Mouse (Mus musculus): Measurements from ENCODE around the gene Cycs. TPM values are rescaled to one million over a fixed set of nuclear protein-coding genes. Genes with fewer than 3 reads are reported as not detected.
"Not testable (repeated sequence)": the region's sequence is repeated elsewhere in the genome, so short reads cannot be mapped to it uniquely, and the experiment has no call there.

Gene Cycs
- total RNA-seq (2021) = 100 to 1,000 TPM; 143 to 150 TPM

DNA sequence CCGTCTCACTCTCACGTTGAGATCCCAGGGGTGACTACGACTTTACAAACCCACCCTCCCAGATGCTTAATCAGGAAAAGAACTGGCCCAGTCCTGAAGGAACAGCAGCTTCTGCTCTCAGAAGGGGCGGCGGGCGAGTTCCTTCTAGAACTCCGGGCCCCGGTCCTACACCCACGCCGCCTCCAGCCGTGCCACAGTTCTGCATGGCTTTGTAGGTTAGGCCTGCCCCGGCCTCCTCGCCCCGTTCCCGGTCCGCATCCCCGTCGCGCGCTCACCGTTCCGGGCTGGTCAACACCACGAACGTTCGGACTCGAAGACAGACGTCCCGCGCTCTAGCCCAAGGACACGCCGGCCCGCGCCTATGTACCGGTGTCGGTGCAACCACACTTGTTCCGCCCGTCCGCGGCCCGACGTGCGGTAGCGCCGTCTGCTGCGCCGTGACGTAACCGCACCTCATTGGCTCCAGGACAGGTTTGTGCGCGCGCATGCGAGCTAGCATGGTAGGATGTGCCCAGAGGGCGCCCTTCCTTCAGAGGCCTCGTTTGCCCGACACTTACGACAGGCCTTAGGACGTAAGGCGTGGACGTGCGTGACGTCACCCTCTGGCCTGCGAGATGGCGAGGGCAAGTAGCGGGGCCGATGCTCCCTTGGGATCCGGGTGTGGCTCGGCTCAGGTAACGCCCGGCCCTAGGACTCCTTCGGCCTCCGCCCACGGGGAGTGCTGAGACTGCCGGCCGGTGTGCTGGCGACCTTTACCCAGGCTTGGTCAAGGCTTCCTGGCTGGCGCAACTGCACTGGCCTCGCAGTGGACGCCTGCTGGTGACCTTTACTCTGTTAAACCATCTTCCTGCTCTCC, at the start of gene Cycs:
TSS of gene Cycs (minus strand) at position 398 of the 856 bp plus-strand sequence.
- peak; percentile 100 for DNase-seq

DNA sequence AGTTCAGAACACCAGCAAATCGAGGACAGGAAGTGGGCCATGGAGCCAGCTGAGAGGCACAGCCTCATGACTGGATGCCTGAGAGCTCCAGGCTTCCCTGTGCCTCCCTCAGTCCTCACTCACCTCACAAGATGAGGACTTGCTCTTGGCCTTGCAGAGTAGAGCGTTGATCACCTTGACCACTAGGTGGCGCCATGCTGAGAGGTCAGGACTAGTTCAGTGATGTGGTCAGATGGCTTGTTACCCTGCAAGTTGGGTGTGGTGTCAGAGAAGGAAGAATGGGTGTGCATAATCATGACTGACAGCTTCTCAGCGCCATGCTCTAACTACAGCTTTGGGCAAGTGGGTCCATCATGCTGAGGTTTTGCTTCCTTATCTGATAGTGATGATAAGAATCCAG, 35.3 kb upstream of the Cycs start:
- peak; percentile 33 for DNase-seq

DNA sequence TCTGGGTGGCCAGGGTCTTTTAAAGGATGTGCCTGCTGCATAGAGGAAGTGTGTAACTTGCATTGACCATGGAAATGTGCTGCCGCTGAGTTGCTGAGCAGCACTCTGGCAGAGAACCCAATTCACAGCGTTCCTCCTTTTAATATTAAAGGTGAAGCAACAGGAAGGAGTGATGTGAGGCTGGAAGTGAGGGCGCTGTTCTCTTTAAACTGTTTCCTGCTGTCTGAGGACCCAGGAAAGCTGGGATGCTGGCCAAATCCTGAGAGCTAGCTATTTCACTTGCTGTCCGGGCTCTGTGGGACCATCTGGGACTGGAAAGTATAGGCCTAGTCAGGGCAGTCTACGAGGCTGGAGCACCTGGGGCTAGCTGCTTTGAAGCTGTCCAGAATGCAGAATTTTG, 32.2 kb upstream of the Cycs start:
- DNase-seq = peak; percentile 80

DNA sequence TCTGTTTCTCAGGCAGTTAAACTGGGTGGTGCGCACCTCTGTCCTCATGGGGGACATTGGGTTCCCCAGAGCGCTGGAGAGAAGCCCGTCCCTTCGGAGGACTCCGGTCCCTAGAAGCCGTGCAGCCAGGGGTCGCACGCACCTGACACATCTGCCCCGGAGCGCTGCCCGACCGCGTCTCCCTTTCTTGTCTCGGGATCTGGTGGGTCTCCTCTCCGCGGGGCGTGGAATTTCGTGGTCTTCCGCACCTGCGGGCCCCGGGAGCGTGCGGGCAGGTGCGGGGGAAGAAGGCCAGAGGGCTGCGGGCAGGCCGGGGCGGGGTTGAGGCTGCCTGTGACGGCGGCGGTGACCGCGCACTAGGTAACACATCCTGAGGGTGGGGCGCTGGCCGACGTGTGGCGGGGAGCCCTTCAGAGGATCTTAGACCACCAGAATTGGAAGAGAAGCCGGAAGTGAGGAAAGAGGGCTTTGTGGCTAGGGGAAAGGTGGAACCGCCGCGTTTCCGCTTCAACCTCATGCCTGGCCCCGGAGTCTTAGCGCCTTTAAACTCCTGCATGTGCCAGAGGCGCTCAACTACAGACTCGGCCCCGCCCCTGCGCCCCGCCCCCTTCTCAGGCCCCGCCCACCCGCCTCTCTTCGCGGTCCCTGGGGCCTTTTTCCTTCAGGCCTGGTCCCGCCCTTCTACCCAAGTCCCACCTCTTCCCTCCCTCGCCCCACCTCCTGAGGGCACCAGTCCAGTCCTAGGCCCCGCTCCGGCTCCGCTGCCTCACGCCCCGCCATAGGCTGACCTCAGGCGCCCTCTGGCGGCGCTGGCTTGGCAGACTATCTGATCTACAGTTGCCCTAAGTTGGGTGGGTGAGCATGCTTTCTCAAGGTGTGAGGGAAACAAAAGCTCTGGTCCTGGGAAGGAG, 30.2 kb upstream of the Cycs start, which contains the start of gene 4921507P07Rik:
TSS of gene 4921507P07Rik (minus strand) at position 332 of the 911 bp plus-strand sequence.
- peak; percentile 97 for DNase-seq

DNA sequence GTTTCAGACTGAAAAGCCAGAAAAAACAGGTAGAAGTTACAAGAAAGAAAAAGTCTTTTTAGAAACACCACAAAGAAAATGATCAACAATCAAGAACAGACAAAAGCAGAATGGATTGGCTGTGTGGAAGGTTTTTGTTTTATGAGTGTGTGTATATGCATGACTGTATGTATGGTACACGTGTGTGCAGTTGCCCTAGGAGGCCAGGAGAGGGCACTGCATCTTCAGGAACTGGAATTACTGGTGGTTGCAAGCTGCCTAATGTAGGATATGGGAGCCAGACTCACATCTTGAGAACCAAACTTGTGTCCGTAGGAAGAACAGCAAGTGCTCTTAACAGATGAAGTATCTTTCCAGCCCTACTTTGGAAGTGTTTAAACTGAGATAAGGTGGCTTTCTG, 28.0 kb upstream of the Cycs start:
- no peak for DNase-seq

DNA sequence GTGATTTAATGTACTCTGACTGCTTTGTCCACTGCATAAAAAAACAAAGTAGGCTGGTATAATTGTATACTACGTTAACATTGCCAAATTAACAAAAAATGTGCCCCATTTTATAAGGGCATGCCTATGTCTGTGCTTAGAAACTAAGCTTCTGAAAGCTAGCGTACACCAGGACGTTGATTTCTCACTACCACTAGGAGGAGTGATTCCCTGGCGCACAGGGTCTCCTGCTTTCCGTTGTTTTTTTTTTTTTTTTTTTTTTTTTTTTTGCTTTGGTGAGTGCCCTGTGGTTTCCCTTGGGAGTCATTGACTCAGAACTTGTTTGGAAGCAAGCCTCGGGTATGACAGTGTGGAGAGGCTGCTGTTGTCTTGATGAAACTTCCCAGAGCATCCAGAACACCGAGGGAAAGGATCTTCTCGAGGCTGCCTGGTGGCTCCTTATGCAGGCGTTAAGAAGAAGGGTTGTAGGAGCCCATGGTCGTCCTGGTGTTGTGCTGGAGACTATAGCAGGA, 27.1 kb upstream of the Cycs start:
- DNase-seq = no peak

DNA sequence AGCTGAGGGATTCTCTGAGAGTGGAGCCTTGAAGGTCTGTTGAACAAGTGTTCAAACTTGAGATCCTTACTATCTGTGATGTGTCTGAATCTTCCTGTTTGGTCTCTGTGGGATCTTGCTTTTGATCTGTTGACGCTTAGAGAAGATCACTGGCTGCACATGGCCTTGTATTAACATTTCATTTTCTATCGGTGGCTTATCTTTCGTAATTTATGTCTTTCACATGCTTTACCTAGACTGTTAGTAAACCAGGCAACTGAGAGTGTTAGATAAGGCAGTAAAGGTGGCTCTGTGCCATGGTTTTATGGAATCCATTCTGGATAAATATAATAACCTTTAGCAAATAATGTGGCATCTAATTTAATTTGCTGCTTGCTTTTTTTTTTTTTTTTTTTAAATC, 23.9 kb upstream of the Cycs start:
- no peak for DNase-seq

DNA sequence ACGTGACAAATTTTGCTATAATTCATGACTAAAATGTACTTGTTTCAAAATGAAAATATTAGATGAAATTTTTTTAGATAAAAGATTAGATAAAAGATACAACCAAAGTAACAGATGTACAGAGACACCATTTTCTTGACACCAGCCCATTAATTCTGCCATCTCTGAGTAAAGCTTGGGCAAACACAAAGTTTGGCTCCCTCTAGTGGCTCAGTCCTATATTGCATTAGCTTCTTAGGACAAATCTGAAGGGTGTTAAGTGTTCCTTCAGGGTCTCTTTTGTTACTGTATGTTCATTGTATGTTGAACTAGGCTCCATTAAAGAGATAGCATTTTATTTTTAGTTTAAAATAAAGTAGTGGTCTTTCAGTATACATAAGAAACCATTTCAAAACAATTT, 21.9 kb upstream of the Cycs start:
- DNase-seq = peak; percentile 70

DNA sequence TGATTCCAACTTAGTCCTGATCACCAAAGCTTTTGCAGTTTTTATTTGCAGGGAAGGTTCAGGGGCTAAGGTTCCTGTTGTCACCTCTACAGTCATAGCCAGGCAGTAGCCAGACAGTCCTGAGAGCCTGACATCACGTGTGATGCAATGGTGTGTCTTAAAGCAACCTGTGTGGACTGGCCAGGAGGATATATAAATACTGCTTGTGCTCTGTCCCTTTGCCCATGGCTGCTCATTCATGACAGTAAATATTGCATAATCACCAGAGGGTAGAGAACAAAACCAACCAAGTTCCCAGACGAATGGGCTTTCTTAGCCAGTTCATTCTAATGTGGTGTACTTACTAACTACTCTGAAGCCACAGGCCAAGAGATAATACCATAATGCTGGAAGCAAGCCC, 21.1 kb upstream of the Cycs start:
- no peak for DNase-seq

DNA sequence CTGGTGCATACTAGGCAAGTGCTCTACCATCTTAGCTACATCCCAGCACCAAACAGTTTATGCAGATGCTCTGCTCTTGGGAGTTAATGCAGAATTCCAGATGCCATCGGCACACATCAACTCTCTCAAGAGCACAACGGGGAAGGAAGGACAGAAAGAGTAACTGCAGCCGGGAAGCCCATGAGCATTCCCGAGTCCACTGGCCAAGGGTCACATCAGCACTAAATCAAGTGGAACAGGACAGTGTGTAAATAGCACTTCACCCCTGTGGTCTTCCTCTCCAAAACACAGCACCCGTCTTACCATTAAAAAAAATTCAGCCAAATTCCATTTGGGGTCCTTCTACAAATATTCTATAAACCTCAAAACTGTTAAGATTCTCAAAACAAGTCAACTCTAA, 20.0 kb upstream of the Cycs start:
- DNase-seq = no peak

DNA sequence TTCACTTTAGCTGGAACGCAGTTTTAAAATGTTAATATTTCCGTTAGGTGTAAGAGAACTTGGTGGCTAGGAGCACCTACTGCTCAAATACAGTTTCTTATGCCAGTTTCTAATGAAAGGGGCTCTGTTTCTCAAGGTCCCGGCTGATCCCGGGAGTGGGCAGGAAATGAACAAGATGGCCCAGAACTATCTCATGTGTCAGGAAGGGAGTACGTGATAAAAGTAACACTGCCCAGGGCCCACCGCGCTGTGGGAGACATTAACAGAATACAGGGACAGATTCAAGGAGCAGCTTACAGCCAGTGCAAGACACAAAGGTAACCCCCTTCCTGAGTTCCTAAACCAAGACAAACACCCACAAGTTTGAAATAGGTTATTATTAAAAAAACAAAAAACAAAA, 19.4 kb upstream of the Cycs start:
- no peak for DNase-seq

DNA sequence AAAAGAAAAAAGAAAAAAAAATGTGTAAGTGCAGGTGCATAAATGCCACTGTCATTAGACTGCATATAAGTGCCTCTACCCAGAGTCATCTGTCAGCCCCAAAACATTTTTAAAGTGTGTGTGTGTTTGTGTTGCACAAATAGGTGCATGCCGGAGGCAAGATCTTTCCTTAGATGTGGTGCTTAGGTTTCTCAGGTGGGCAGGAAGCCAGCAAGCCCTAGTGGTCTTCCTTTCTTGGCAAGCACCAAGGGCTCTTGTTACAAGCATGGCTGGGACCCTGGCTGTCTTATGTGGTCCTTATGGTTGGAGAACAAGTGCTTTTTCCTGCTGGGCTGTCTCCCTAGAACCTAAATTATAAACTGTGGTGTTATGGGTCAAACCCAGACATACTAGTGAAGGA, 5.3 kb upstream of the Cycs start:
- DNase-seq = no peak

DNA sequence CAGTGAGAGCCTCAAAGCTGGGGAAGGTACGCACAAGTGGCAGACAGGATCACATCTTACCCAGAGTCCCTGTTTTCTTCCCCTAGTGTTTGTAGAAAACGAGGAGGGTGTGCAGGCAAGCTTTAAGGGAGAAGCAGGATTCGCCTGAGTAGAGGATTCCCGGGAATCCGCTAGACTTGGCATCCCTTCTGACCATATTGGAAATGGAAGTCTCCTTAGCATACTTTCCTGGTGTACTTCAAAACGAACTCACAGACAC, 588 bp upstream of the Cycs start:
- no peak for DNase-seq

DNA sequence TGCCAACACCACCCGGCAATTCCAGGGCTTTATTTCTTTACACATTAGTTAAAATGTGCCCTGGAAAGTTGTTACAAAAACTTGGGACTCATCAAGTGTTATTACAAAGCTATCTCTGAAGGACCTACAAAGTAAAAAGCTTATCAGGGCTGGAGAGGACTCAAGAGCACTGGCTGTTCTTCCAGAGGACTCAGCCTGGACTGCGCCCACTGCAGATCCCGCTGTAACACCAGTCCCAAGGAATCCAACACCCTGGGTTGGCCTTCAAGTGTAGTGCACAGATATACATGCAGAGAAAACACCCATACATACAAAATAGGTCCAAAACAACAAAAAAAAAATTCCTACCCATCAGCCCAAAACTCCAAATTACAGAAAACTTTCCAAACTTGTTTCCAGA, 2.7 kb downstream of the Cycs start:
- no peak for DNase-seq

DNA sequence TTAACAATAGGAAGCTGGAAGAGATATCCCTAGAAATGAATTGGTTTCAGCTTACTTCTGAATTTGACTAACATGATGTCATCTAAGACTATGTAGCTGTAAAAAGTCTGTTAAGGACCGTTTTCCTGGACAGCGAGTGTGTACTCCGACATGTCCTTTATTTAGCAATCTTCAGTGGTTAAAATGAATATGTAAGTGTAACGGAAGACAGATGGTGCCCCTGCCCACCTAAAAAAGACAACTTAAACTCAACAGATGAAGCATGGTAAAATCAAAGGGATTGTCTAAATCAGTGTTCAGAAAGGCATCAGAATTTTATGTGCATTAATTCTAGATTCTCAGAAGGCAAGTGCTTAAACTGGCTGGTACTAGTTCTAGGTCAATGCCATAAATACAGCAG, 3.9 kb downstream of the Cycs start:
- DNase-seq = no peak

DNA sequence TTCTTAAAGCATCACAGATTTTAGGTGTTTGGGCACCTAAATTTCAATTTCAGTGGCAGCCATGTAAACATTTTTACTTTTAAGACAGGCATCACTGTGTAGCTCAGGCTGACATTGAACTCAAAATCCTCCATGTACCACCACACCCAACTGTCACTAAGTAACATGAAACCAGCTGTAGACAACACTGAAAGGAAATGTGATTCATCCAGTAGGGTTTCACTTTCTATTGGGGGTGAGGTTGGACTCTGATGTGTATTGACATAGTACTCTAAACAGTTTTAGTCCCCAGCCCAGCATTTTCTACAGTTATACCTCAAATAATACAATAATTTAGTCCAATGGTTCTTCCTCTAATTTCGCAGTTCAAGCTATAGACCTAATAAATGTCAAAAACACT, 5.6 kb downstream of the Cycs start:
- DNase-seq = no peak

DNA sequence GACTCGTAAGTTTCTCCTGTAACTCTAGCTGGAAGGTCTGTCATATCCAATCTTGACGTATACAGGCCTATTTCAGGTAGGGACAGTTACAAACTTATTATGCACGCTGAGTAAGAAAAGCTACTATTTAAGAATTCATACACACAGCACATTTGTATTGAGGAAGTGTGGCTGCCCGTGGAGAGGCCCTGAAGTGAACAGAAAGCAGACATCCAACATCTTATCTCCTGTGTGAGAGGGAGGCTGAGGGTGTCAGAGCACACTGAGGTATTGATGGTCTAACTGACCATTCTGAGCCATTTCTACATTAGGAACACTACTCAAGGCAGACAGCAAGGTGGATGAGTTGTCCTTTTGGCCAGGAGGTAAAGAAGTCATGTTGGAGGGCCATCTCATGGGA, 7.5 kb downstream of the Cycs start:
- DNase-seq = no peak

DNA sequence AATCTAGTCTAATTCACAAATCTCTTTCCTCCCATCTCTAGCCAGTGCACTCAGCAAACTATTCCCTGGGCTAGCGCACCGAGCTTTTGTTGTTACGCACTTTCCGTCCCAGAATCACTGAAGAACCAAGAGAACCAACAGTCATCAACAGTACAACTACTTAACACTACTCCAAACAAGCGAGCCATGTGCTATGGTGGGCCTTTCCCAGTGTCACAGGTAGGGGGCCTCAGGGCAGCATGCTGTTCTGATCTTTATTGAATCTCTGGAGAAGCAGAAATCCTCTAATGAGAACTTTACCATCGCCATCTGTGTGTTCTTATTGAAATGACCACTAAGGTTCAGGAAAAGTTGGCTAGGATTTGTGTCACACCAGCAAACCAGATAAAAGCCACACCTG, 8.8 kb downstream of the Cycs start:
- no peak for DNase-seq

DNA sequence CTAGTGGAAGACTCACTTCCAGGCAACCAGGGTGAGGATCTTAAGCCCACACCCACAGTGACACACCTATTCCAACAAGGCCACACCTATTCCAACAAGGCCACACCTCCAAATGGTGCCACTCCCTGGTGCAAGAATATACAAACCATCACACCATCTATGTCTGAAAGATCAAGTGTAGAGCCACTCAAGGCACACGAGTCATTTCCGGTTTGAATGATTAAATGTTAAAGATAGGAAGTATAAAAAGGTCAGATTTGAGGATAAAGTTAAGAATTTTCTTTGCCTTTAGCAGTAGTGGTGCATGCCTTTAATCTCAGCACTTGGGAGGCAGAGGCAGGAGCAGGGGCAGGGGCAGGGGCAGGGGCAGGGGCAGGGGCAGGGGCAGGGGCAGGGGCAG, 12.1 kb downstream of the Cycs start:
- DNase-seq = not testable (repeated sequence)

DNA sequence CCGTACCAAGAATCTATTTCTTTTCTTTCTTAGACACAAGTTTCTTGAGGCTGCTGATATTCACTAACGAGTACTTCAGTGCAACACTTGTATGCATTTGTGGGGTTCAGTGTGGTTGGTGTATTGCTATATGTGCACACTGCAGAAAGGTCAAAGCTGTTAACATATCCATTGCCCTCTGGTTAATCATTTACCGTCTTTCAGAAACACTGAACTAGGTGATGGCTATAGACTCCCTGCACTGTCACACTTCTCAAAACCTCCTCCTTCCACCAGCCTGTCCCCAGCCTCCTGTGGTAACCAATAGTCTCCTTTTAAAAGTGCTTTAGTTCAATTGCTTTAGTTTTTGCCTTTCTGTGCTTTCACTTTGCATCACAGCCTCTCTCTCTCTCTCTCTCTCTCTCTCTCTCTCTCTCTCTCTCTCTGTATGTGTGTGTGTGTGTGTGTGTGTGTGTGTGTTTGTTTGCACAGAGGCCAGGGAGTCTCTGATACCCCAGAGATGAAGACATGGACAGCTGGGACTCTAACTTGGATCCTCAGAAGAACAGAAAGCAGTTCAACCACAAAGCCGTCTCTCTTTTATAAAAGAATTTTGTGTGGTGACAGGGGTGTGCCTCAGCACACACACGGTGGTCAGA, 13.3 kb downstream of the Cycs start:
- no peak for DNase-seq

DNA sequence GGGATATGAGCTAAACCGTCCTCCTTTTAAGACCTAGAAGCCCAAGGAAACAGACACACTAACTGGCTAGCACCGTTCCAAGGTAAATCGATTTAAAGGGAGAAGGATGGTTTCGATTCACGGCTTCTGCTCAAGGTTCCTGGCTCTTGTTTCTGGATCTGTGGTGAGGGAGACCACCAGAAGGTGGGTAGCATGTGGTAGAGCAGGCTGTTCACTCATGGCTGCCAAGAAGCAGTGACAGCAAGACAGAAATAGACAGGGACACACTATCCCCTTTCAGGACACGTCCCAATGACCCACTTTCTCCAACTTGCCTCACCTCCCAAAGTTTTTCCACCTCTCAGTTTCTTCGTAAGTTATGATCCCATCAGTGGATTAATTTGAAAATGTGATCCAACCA, 16.5 kb downstream of the Cycs start:
- DNase-seq = no peak

DNA sequence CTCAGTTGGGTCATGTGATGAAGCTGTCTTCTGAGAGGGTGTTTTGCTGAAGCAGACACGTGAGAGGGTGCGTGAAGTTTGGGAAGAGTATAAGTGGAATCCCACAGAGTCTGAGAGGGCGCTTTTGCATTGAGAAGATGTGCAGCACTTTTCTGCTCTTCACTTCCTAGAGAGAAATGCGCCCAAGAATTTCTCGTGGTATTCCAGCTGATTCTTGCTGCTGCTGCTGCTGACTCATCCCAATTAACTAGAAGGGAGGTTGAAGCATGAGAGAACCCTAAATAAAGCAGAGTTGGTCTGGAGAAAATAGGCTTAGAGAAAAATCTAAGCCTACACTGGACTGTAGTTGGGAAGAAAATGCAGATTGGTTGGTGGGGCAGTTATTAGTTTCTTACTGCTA, 17.3 kb downstream of the Cycs start:
- no peak for DNase-seq

DNA sequence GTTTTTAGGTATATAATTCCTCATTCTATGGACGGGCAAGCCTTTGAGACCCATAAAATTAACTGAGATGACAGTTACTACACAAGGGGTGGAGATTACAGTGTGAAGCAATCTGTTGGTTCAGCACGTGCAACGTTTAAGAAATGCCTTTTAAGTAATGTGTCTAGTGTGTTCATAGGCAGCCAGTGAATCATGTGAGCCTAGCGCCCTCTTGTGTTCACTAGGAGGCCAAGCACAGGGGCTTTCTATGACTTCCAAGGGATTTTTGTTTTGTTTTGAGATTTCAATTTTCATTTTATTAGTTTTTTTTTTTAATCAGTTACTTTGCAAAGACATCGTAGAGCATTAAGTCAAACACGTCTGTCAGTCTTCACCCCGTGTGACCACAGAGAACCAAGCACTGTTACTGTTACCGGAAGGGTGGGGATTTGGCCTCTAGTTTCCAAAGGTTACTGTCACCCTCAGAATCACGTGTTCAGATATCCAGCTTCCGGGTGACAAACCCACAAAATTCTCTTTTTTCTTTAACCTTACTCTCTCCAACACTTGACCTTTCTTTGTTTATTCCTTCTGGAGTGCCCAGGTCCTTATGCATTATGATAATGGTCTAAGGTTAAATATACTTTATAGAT, 20.8 kb downstream of the Cycs start:
- DNase-seq = peak; percentile 37

Measured in heart, postnatal 4 days (tissue).